Mouse (Mus musculus): ENCODE data around the gene Ccnl1.

DNA sequence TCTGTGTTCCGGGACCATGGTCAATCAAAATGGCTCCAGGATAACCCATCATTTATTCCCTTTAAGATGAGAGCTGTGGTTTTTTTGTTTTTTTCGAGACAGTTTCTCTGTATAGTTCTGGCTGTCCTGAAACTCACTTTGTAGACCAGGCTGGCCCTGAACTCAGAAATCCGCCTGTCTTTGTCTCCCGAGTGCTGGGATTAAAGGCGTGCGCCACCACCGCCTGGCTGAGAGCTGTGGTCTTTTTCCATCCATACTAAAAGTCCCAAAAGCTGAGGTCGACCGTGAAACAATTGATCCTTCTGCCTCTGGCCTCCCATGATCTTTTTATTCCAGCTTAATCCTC lies 764 bp upstream of the Ccnl1 start:
- TF ChIP-seq CTCF (IDR thresholded peaks at IDR 0.05; ENCODE audit: extremely low read depth, insufficient read depth, low read length) (no peak), POLR2A (IDR thresholded peaks at IDR 0.05; ENCODE audit: extremely low read depth, insufficient read depth, low read length) (no peak)

Data from cortical plate, adult 2 months (tissue).